Mouse (Mus musculus) stomach, postnatal 0 days (tissue): ENCODE data around the gene Tent5c.

Experiments used
- CTCF ChIP-seq: IDR thresholded peaks from 2 replicates; pipeline ENCODE4 v1.5.1; 2016; ENCODE audit warnings: antibody characterized with exemption, low read depth, mild to moderate bottlenecking, moderate library complexity
- EP300 ChIP-seq: optimal IDR thresholded peaks from 2 replicates; pipeline ENCODE3; 2016; ENCODE audit warnings: antibody characterized with exemption

GRCm38 (mm10) chr3:100470902-100471301, 18.2 kb downstream of the Tent5c start:
- TF ChIP-seq CTCF (no peak), EP300 (no peak)
